Mouse (Mus musculus) midbrain, embryonic 16.5 days (tissue): ENCODE data around the gene Ewsr1. TPM values are rescaled to one million over a fixed set of nuclear protein-coding genes. Genes with fewer than 3 reads are reported as not detected.

Source experiments
- ATAC-seq: fragments of 200-750 bp; cut with Nextera tagmentation; 2 replicates; pipeline ENCODE4 v1.8.0; 2017; ENCODE audit warnings: moderate TSS enrichment
- H3K27ac ChIP-seq: fragments of 300-500 bp; sonication (generic); 2 replicates; pipeline ENCODE4 v1.5.1; 2014; ENCODE audit warnings: mild to moderate bottlenecking, low read length, mixed read lengths
- H3K27me3 ChIP-seq: fragments of 300-500 bp; sonication (generic); 2 replicates; pipeline ENCODE4 v1.6.1; 2014; ENCODE audit warnings: low read depth, low read length, mixed read lengths; ENCODE audit not compliant: control insufficient read depth, insufficient read depth
- H3K36me3 ChIP-seq: fragments of 300-500 bp; sonication (generic); 2 replicates; pipeline ENCODE4 v1.6.1; 2014; ENCODE audit warnings: mild to moderate bottlenecking, low read length, moderate library complexity, mixed read lengths; ENCODE audit not compliant: control insufficient read depth, insufficient read depth
- H3K4me1 ChIP-seq: fragments of 300-500 bp; sonication (generic); 2 replicates; pipeline ENCODE4 v1.6.1; 2014; ENCODE audit warnings: mild to moderate bottlenecking, low read length, mixed read lengths; ENCODE audit not compliant: control insufficient read depth, insufficient read depth
- H3K4me2 ChIP-seq: fragments of 300-500 bp; sonication (generic); 2 replicates; pipeline ENCODE4 v1.6.1; 2014; ENCODE audit warnings: mild to moderate bottlenecking, low read length, mixed read lengths
- H3K4me3 ChIP-seq: fragments of 300-500 bp; sonication (generic); 2 replicates; pipeline ENCODE4 v1.5.1; 2014; ENCODE audit warnings: low read depth, mild to moderate bottlenecking, low read length, moderate library complexity, mixed read lengths
- H3K9ac ChIP-seq: fragments of 300-500 bp; sonication (generic); 2 replicates; pipeline ENCODE4 v1.6.1; 2014; ENCODE audit warnings: low read depth, low read length, mixed read lengths
- H3K9me3 ChIP-seq: fragments of 300-500 bp; sonication (generic); replicated peaks from 2 replicates; pipeline ENCODE4 v1.6.1; 2014; ENCODE audit warnings: mild to moderate bottlenecking, low read length, mixed read lengths; ENCODE audit not compliant: control insufficient read depth, poor library complexity, severe bottlenecking
- WGBS: fragments of 180-500 bp; shearing (Covaris S2); extraction: QIAGEN DNeasy Blood & Tissue Kit; methylation state at CpG from one replicate; pipeline ENCODE4 v1.1.7; 2014; 5-methylcytosine and 5-hydroxymethylcytosine counted together
- polyA plus RNA-seq: library from polyadenylated mRNA; unstranded; fragments of >200 nt; fragmentation: Nextera tagmentation; extraction: Ambion mirVana; gene quantifications from 2 replicates; pipeline ENCODE4 v1.2.1, GENCODE M21; 2015

The Ewsr1 gene
- polyA plus RNA-seq, 1 experiment from 2014 or later: 548 TPM

DNA sequence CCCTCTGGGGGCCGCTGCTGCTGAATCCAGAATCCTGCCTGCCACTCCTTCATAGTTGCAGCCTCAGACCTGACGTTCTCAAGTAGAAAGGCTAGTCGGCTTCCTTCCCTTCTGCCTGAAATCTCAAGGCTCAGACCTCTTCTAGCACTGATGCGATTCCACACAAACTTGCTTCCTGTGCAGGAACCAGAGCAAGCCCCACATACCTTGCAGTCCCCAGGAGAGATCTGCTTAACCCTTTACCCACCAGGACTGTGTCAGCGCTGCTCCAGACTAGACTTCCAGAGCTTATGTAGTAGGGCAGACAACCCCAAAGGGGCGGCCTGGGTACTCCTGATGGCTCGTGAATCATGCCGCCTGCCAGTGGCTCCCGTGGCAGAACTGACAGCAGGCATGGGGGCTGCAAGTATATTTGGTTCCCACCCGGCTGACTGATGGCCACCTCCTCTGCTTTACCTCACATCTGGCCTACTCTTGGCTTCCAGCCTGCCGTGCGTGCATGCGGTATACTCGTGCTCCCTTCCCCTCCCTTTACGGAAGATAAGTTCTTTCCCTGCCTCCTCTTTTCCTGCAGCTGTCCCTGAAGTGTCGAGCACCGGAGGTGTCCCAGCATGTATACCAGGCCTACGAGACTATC is 57.8 kb downstream of the Ewsr1 start:
- Histone ChIP-seq H3K9me3 (no peaks in the 10 kb centered on the region), H3K4me2 (no peak overlapping the region), H3K27ac (no peak overlapping the region), H3K36me3 (peaks cover 31% of the 10 kb centered on the region), H3K4me3 (no peak overlapping the region), H3K9ac (no peak overlapping the region), H3K4me1 (no peaks in the 10 kb centered on the region), H3K27me3 (no peaks in the 10 kb centered on the region)
- 87% methylated on average over 18 of the region's 18 CpGs for WGBS
- no peak for ATAC-seq

- Histone ChIP-seq H3K4me3 (no peak overlapping the region), H3K27ac (no peak overlapping the region), H3K4me2 (no peak overlapping the region), H3K4me1 (no peaks in the 10 kb centered on the region), H3K9me3 (no peaks in the 10 kb centered on the region), H3K9ac (no peak overlapping the region), H3K36me3 (peaks cover 31% of the 10 kb centered on the region), H3K27me3 (no peaks in the 10 kb centered on the region)
- no peak for ATAC-seq
- 95% methylated on average over 5 of the region's 5 CpGs for WGBS
Observed at GRCm38 (mm10) chr11:5040585-5040984, 58.5 kb downstream of the Ewsr1 start.

- Histone ChIP-seq H3K36me3 (peaks cover 53% of the 10 kb centered on the region), H3K4me3 (no peak overlapping the region), H3K4me2 (no peak overlapping the region), H3K9me3 (no peaks in the 10 kb centered on the region), H3K27ac (no peak overlapping the region), H3K9ac (no peak overlapping the region), H3K27me3 (no peaks in the 10 kb centered on the region), H3K4me1 (no peaks in the 10 kb centered on the region)
- WGBS: 85% methylated on average over 8 of the region's 8 CpGs
- ATAC-seq: no peak
Observed at GRCm38 (mm10) chr11:5037146-5037854, 61.8 kb downstream of the Ewsr1 start.

- Histone ChIP-seq H3K27me3 (no peaks in the 10 kb centered on the region), H3K9ac (no peak overlapping the region), H3K4me1 (no peaks in the 10 kb centered on the region), H3K9me3 (no peaks in the 10 kb centered on the region), H3K4me3 (no peak overlapping the region), H3K27ac (no peak overlapping the region), H3K4me2 (no peak overlapping the region), H3K36me3 (peaks cover 61% of the 10 kb centered on the region)
- no peak for ATAC-seq
- WGBS: 96% methylated on average over 4 of the region's 4 CpGs
Observed at GRCm38 (mm10) chr11:5035421-5035820, 63.6 kb downstream of the Ewsr1 start.

DNA sequence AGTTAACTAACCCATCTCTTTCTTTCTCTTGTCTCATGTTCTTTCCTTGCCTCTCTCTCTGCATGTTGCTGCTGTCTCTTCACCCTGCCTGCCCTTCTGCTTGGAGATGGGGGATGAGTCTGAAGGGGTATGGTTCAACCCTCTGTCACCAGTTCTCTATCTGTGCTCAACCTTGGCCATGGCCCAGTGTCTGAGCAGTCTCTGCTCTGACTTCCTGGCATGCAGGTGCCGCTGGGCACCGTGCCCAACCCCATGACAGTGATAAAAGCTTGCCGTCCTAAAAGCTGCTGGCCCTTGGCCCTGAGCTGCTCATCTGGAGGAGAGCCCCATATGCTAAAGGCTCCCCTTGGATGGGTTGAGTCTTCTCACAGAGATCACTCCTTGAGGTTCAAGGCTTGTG is 65.9 kb downstream of the Ewsr1 start:
- 92% methylated on average over 3 of the region's 3 CpGs for WGBS
- no peaks in the 10 kb centered on the region for H3K4me1 ChIP-seq

GRCm38 (mm10) chr11:5032706-5033105 is 66.4 kb downstream of the Ewsr1 start:
- ATAC-seq: no peak
- Histone ChIP-seq H3K36me3 (peaks cover 70% of the 10 kb centered on the region), H3K9me3 (no peaks in the 10 kb centered on the region), H3K27me3 (no peaks in the 10 kb centered on the region), H3K4me2 (no peak overlapping the region), H3K27ac (no peak overlapping the region), H3K9ac (no peak overlapping the region), H3K4me1 (no peaks in the 10 kb centered on the region), H3K4me3 (no peak overlapping the region)
- 95% methylated on average over 10 of the region's 10 CpGs for WGBS

More for the DNA sequence above, 65.9 kb downstream of the Ewsr1 start:
- H3K4me2 ChIP-seq: no peak overlapping the region
- H3K27me3 ChIP-seq: no peaks in the 10 kb centered on the region
- H3K9ac ChIP-seq: no peak overlapping the region
- peaks cover 66% of the 10 kb centered on the region for H3K36me3 ChIP-seq
- no peaks in the 10 kb centered on the region for H3K9me3 ChIP-seq
- no peak overlapping the region for H3K27ac ChIP-seq
- no peak for ATAC-seq
- H3K4me3 ChIP-seq: no peak overlapping the region

GRCm38 (mm10) chr11:5028228-5028627 is 70.8 kb downstream of the Ewsr1 start:
- Histone ChIP-seq H3K9ac (no peak overlapping the region), H3K27ac (no peak overlapping the region), H3K9me3 (no peaks in the 10 kb centered on the region), H3K36me3 (peaks cover 66% of the 10 kb centered on the region), H3K4me3 (no peak overlapping the region), H3K27me3 (no peaks in the 10 kb centered on the region), H3K4me1 (no peaks in the 10 kb centered on the region), H3K4me2 (no peak overlapping the region)
- no peak for ATAC-seq
- WGBS: 98% methylated on average over 7 of the region's 7 CpGs

GRCm38 (mm10) chr11:5025108-5025507 is 74.0 kb downstream of the Ewsr1 start:
- Histone ChIP-seq H3K36me3 (peaks cover 55% of the 10 kb centered on the region), H3K4me2 (no peak overlapping the region), H3K4me1 (no peaks in the 10 kb centered on the region), H3K9me3 (no peaks in the 10 kb centered on the region), H3K27me3 (no peaks in the 10 kb centered on the region), H3K9ac (no peak overlapping the region), H3K4me3 (no peak overlapping the region), H3K27ac (no peak overlapping the region)
- no peak for ATAC-seq
- 100% methylated on average over 1 of the region's 1 CpGs for WGBS
